Mouse (Mus musculus) testis, adult 2 months (tissue): ENCODE data around the gene Larp4.

ENCODE experiments used
- CTCF ChIP-seq: fragments of 200-500 bp; IDR thresholded peaks from 2 replicates; pipeline ENCODE4 v1.5.1; 2012; ENCODE audit warnings: low read depth, mild to moderate bottlenecking, inconsistent platforms, low read length, moderate library complexity; ENCODE audit not compliant: control insufficient read depth, insufficient read depth, insufficient replicate concordance
- POLR2A ChIP-seq: fragments of 200-500 bp; IDR thresholded peaks from 2 replicates; pipeline ENCODE4 v1.6.1; 2012; ENCODE audit warnings: low read depth, mild to moderate bottlenecking, inconsistent platforms, low read length, moderate library complexity; ENCODE audit not compliant: control insufficient read depth

GRCm38 (mm10) chr15:100063229-100063773 is 93.4 kb downstream of the Larp4 start:
- no peak for TF ChIP-seq CTCF
- TF ChIP-seq POLR2A = no peak
